ENCODE assay signal across 1 mouse cellular context in the genomic region with DNA sequence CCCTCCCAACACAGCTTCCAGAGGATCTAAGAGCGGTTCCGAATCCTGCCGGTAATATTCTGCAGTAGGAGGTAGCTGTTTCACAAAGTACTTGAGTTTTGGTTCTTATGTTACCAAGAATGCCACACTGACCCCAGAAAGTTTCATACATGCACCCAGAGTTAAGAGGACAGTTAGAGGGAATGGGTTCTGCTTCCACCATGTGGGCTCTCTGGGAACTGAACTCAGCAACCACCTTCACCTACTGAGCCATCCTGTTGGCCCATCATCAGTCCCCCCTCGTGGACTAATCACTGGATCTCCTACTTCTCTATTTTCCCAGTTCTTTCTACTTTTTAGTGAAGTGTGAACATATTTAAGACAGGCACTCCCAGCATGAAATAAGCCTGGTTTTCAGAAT.
TF ChIP-seq lines count a peak whose summit lies in the region.

No protein-coding gene starts in this region.

TF ChIP-seq in CH12.LX, 34 proteins besides CTCF, POLR2A, EP300 and RAD21 (continued from another document):
- TF ChIP-seq IRF4 (IDR thresholded peaks at IDR 0.05; ENCODE audit: low read depth, low read length), result no peak
- TF ChIP-seq SMC3 (IDR thresholded peaks at IDR 0.05; ENCODE audit: low read depth, low read length), result peak; percentile 76
- TF ChIP-seq MYC (IDR thresholded peaks at IDR 0.05; ENCODE audit: low read depth, low read length), result no peak
- TF ChIP-seq ZMIZ1 (IDR thresholded peaks at IDR 0.05; ENCODE audit: low read depth, low read length), result no peak
- TF ChIP-seq UBTF (IDR thresholded peaks at IDR 0.05; ENCODE audit: low read depth, low read length), result no peak
